Mouse (Mus musculus): ENCODE results near the gene Hist1h4m.

DNA sequence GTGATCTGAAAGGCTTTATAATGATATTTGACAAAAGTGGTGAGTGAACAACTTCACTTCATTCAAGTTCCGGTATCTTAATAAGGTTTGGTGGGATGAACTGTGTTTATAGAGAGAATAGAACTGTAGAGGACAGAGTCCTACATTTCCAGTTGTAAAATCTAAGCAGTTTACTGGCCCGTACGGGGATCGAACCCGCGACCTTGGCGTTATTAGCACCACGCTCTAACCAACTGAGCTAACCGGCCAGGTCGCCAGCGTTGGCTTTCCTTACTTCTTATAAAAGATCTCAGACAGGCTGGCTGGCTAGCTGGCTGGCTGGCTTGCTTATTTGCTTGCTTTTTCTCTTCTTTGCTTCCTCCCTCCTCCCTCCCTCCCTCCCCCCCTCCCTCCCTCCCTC lies 43.6 kb downstream of the Hist1h4m start:
- TF ChIP-seq CTCF (IDR thresholded peaks at IDR 0.05; ENCODE audit: extremely low read depth, insufficient read depth, insufficient read length, insufficient replicate concordance) (no peak), POLR2A (IDR thresholded peaks at IDR 0.05; ENCODE audit: low read depth, low read length) (no peak)

Measured in spleen, adult 2 months (tissue).